ENCODE assay signal across 10 mouse cellular contexts in the genomic region with DNA sequence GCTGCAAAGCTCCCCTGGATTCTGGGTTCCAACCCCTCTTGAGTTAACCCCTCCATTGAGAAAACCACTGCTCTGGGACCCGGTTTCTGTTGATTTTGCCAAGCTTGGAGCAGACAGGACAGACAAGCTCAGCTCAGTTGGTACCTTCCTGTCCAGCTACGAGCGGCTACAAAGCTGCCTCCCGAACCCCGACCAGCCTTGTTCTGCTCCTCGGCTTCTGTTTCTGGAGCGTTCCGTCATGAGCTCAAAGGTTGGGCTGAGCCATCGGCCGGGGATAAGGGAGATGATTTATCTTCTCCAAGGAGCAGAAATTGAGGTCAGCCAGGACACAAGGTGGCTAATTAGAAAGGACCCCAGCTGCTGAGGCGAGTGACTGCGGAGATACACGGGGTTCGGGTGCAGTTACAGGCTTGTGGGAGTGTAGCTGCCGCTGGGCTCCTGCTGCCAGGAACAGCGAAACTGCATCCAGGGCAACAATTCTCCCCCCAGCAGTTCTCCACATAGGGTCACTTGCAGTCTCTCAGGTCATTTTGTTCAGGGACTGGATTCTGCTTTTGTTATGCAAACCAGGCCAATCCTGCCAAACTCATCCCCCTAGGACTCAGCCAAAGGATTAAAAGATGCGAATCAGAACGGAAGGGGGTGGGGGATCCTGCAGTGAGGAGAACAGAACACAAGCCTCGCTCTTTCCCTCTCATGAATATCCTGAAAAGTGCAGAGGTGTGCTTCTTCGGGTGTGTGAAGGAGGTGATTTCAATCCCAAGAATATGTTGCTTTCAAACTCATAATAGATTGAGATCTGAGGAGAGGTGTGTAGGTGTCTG. TPM values are rescaled to one million over a fixed set of nuclear protein-coding genes. Genes with fewer than 3 reads are reported as not detected.
DNase-seq lines count a peak whose midpoint lies in the region; ATAC-seq and TF ChIP-seq lines count a peak whose summit lies in the region.
"Had no signal": no experiment of that assay in that cellular context is flagged by ENCODE, and none has a peak within 500 bp of the region (broad histone marks: within the 10 kb centered on the region; RNA-seq: fewer than 3 reads in every experiment).

No protein-coding gene starts in this region.

- 0 out of 2 replicates have a peak, but pooled peaks cover 2% of the 10 kb centered on the region for H3K4me1 ChIP-seq in embryonic facial prominence, embryonic 12.5 days
- peaks cover 12% of the 10 kb centered on the region for H3K4me1 ChIP-seq in hindbrain, embryonic 16.5 days (ENCODE audit: control insufficient read depth, insufficient read depth, low read depth, low read length)
- peaks cover 10% of the 10 kb centered on the region for H3K4me1 ChIP-seq in olfactory bulb, adult 2 months (ENCODE audit: control insufficient read depth, insufficient read depth, low read length)
- H3K4me1 ChIP-seq: liver, embryonic 12.5 days had no signal

- TF ChIP-seq POLR2A in olfactory bulb, adult 2 months (IDR thresholded peaks at IDR 0.05; ENCODE audit: insufficient read depth, low read depth, low read length), result no peak

- H3K9ac ChIP-seq in embryonic facial prominence, embryonic 12.5 days, result no peak overlapping the region
- peak overlapping the region; percentile 3 for H3K9ac ChIP-seq in hindbrain, embryonic 16.5 days (ENCODE audit: low read depth, low read length)
- H3K9ac ChIP-seq: liver, embryonic 12.5 days had no signal

- peaks cover 29% of the 10 kb centered on the region for H3K27me3 ChIP-seq in embryonic facial prominence, embryonic 12.5 days
- H3K27me3 ChIP-seq in hindbrain, embryonic 16.5 days (replicated peaks; ENCODE audit: control insufficient read depth, insufficient read depth, low read length), result no peaks in the 10 kb centered on the region; the same call in 1 of the 2 replicates

- peak overlapping the region; percentile 47 for H3K4me3 ChIP-seq in layer of hippocampus, adult 2 months
- H3K4me3 ChIP-seq in embryonic facial prominence, embryonic 12.5 days, result peak overlapping the region; percentile 20
- peak overlapping the region; percentile 13 for H3K4me3 ChIP-seq in hindbrain, embryonic 16.5 days (ENCODE audit: low read length)
- H3K4me3 ChIP-seq in olfactory bulb, adult 2 months (ENCODE audit: insufficient read depth, low read depth, low read length), result peak overlapping the region; percentile 36
- H3K4me3 ChIP-seq: liver, embryonic 12.5 days had no signal

- H3K4me2 ChIP-seq in embryonic facial prominence, embryonic 12.5 days (replicated peaks), result peak overlapping the region; percentile 45
- peak overlapping the region; percentile 49 for H3K4me2 ChIP-seq in hindbrain, embryonic 16.5 days (ENCODE audit: low read length)
- H3K4me2 ChIP-seq: liver, embryonic 12.5 days had no signal

- no peak for ATAC-seq in embryonic facial prominence, embryonic 12.5 days (ENCODE audit: insufficient number of reproducible peaks, insufficient read depth, low FRiP score, low TSS enrichment)
- peak; percentile 61 for ATAC-seq in hindbrain, embryonic 16.5 days
- ATAC-seq: liver, embryonic 12.5 days had no signal

- 3% methylated on average over 20 of the region's 20 CpGs for WGBS in embryonic facial prominence, embryonic 12.5 days
- 3% methylated on average over 20 of the region's 20 CpGs for WGBS in hindbrain, embryonic 16.5 days
- 7% methylated on average over 20 of the region's 20 CpGs for WGBS in olfactory bulb, adult 2 months

- no peak for DNase-seq in layer of hippocampus, adult 2 months (ENCODE audit: low spot score in 2 of 2)
- no peak for DNase-seq in layer of hippocampus, adult 11-12 months (ENCODE audit: low spot score)
- no peak for DNase-seq in urinary bladder, postnatal 25 days (ENCODE audit: low spot score)
- DNase-seq in gastrocnemius, adult 18-20 months (ENCODE audit: low spot score), result no peak
- no peak for DNase-seq in heart, postnatal 4 days

- H3K36me3 ChIP-seq in embryonic facial prominence, embryonic 12.5 days, result no peaks in the 10 kb centered on the region
- no peaks in the 10 kb centered on the region for H3K36me3 ChIP-seq in hindbrain, embryonic 16.5 days (ENCODE audit: control insufficient read depth, insufficient read depth, low read length)
- H3K36me3 ChIP-seq: liver, embryonic 12.5 days had no signal

- no peak overlapping the region for H3K27ac ChIP-seq in layer of hippocampus, adult 2 months
- no peak overlapping the region for H3K27ac ChIP-seq in embryonic facial prominence, embryonic 12.5 days
- no peak overlapping the region for H3K27ac ChIP-seq in hindbrain, embryonic 16.5 days (ENCODE audit: low read depth, low read length)
- no peak overlapping the region for H3K27ac ChIP-seq in olfactory bulb, adult 2 months (ENCODE audit: insufficient read depth, low read depth, low read length)
- H3K27ac ChIP-seq: liver, embryonic 12.5 days had no signal

- no peak for TF ChIP-seq CTCF in layer of hippocampus, adult 2 months (conservative IDR thresholded peaks at IDR 0.05)
- no peak for TF ChIP-seq CTCF in olfactory bulb, adult 2 months (IDR thresholded peaks at IDR 0.05; ENCODE audit: insufficient read depth, low read depth, low read length)

- H3K9me3 ChIP-seq in embryonic facial prominence, embryonic 12.5 days, result no peaks in the 10 kb centered on the region
- H3K9me3 ChIP-seq in hindbrain, embryonic 16.5 days (ENCODE audit: control insufficient read depth, low read length), result no peaks in the 10 kb centered on the region

RNA-seq across cellular contexts. Expression of a gene that starts 50.0 kb away (rescaled TPM):
- 10 to 100 TPM; 16.8 to 17.9 TPM for total RNA-seq in layer of hippocampus, adult 2 months (2021)
- 0.94 and 1.3 TPM in 2 replicates for polyA plus RNA-seq in embryonic facial prominence, embryonic 12.5 days (2016; fragmentation: Nextera tagmentation; extraction: Ambion mirVana)
- 3.0 and 4.7 TPM in 2 replicates for polyA plus RNA-seq in hindbrain, embryonic 16.5 days (2015; fragmentation: Nextera tagmentation; extraction: Ambion mirVana)
- not detected in 2 replicates for polyA plus RNA-seq in olfactory bulb, adult 2 months (2012; ENCODE audit: insufficient read depth, insufficient read length, low replicate concordance, missing spikeins)
- under 1 TPM in 1 of 2 experiments, not detected in 1; 0.05 TPM for total RNA-seq in gastrocnemius, adult 18-20 months (2021)
- under 1 TPM in 1 of 2 experiments, not detected in 1; 0.14 TPM for total RNA-seq in heart, postnatal 4 days (2021)
- total RNA-seq: granulocyte monocyte progenitor cell, adult 5-6 weeks had no signal

Comparison
In these comparisons a context has a peak if more than half of its experiments do, and no peak if none do; other contexts are left out.
1. RNA of a gene that starts 50.0 kb away (total RNA-seq): 16.8 to 17.9 TPM in layer of hippocampus, adult 2 months; 0.14 TPM in heart, postnatal 4 days and 0.05 TPM in gastrocnemius, adult 18-20 months; every median in the first group is over 10 times any median in the second.
2. Peak in every context shown above with its lines, with median percentiles within 50 percentile points of each other: H3K4me3 ChIP-seq.